ENCODE assay signal across 7 mouse cellular contexts in the genomic region with DNA sequence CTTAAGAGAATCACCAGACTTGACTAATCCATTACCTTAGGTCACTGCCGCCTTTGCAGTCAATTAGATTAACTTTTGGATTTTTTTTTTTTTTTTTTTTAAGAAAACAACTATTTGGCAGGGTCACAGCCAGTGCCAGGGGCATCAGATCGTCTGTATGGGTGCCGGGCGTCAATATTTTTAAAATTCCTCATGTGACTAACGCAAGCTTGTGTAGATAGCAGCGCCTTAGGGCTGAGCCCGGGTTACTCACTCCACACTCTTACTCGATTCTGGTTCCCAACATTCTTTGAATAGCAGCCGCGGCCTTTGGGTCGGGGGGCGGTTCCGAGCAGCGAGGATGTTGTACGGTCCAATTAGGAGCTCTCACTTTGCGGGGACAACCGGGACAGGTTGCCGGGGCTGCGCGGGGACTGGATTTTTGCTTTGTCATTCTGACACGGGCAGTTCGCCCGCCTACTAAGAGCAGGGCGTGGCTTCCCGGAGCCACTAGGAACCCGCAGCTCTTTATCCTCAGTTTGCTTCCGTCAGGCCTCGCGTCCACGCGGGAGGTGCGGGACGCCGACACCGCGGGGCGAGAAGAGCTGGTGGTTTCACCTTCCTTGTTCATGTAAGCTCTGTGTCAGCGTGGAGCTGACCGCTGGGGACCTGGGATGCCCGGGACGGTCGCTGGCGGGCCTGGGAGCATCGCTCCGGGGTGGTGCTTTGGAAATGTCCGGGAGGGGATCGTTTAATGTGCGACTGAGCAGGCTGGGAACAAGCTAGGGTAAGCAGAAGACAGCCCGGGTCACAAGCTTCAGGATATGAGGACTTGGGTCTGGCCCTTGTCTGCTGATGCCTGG. TPM values are rescaled to one million over a fixed set of nuclear protein-coding genes. Genes with fewer than 3 reads are reported as not detected.
DNase-seq lines count a peak whose midpoint lies in the region; ATAC-seq and TF ChIP-seq lines count a peak whose summit lies in the region.

No protein-coding gene starts in this region.

- no peaks in the 10 kb centered on the region for H3K27me3 ChIP-seq in embryonic facial prominence, embryonic 12.5 days
- H3K27me3 ChIP-seq in kidney, adult 2 months (replicated peaks; ENCODE audit: control insufficient read depth, insufficient read depth, low read length), result no peaks in the 10 kb centered on the region
- H3K27me3 ChIP-seq in limb, embryonic 12.5 days, result no peaks in the 10 kb centered on the region
- H3K27me3 ChIP-seq in midbrain, embryonic 15.5 days (replicated peaks), result no peaks in the 10 kb centered on the region
- no peaks in the 10 kb centered on the region for H3K27me3 ChIP-seq in spleen, adult 2 months (ENCODE audit: control insufficient read depth, insufficient read depth, low read length)

- peaks cover 28% of the 10 kb centered on the region for H3K4me1 ChIP-seq in embryonic facial prominence, embryonic 12.5 days
- H3K4me1 ChIP-seq in kidney, adult 2 months (ENCODE audit: control insufficient read depth, insufficient read depth, low read length), result peaks cover 16% of the 10 kb centered on the region; the same call in 1 of the 2 replicates
- H3K4me1 ChIP-seq in limb, embryonic 12.5 days (replicated peaks), result peaks cover 29% of the 10 kb centered on the region
- H3K4me1 ChIP-seq in midbrain, embryonic 15.5 days, result peaks cover 27% of the 10 kb centered on the region
- H3K4me1 ChIP-seq in spleen, adult 2 months (ENCODE audit: control insufficient read depth, insufficient read depth, insufficient read length), result peaks cover 4% of the 10 kb centered on the region; the same call in 1 of the 2 replicates

- 0 out of 2 replicates have a peak, but pooled peaks cover 6% of the 10 kb centered on the region for H3K36me3 ChIP-seq in embryonic facial prominence, embryonic 12.5 days
- no peaks in the 10 kb centered on the region for H3K36me3 ChIP-seq in kidney, adult 2 months (ENCODE audit: control insufficient read depth, insufficient read depth, low read length)
- H3K36me3 ChIP-seq in limb, embryonic 12.5 days, result peaks cover 13% of the 10 kb centered on the region
- no peaks in the 10 kb centered on the region for H3K36me3 ChIP-seq in midbrain, embryonic 15.5 days (replicated peaks)
- H3K36me3 ChIP-seq in spleen, adult 2 months (ENCODE audit: control insufficient read depth, insufficient read depth, low read length), result no peaks in the 10 kb centered on the region

- peak overlapping the region; percentile 76 for H3K4me2 ChIP-seq in embryonic facial prominence, embryonic 12.5 days (replicated peaks)
- peak overlapping the region; percentile 76 for H3K4me2 ChIP-seq in limb, embryonic 12.5 days
- H3K4me2 ChIP-seq in midbrain, embryonic 15.5 days, result peak overlapping the region; percentile 79

- WGBS in embryonic facial prominence, embryonic 12.5 days, result under 1% methylated on average over 49 of the region's 49 CpGs
- WGBS in kidney, adult 2 months, result under 1% methylated on average over 49 of the region's 49 CpGs
- WGBS in limb, embryonic 12.5 days, result under 1% methylated on average over 49 of the region's 49 CpGs
- under 1% methylated on average over 49 of the region's 49 CpGs for WGBS in midbrain, embryonic 15.5 days
- WGBS in spleen, adult 2 months, result 3% methylated on average over 49 of the region's 49 CpGs

- H3K4me3 ChIP-seq in embryonic facial prominence, embryonic 12.5 days, result peak overlapping the region; percentile 70
- H3K4me3 ChIP-seq in kidney, adult 2 months (ENCODE audit: insufficient read depth, low read depth, low read length), result peak overlapping the region; percentile 90
- H3K4me3 ChIP-seq in limb, embryonic 12.5 days (replicated peaks), result peak overlapping the region; percentile 73
- peak overlapping the region; percentile 93 for H3K4me3 ChIP-seq in midbrain, embryonic 15.5 days
- H3K4me3 ChIP-seq in spleen, adult 2 months (ENCODE audit: extremely low read depth, insufficient read depth, insufficient read length), result peak overlapping the region; percentile 68

- ATAC-seq in embryonic facial prominence, embryonic 12.5 days (ENCODE audit: insufficient number of reproducible peaks, insufficient read depth, low FRiP score, low TSS enrichment), result peak; percentile 70
- peak; percentile 69 for ATAC-seq in limb, embryonic 12.5 days (ENCODE audit: insufficient number of reproducible peaks, insufficient read depth, low FRiP score, low TSS enrichment, low read depth)
- peak; percentile 87 for ATAC-seq in midbrain, embryonic 15.5 days (replicated peaks)

- peak overlapping the region; percentile 87 for H3K27ac ChIP-seq in embryonic facial prominence, embryonic 12.5 days
- H3K27ac ChIP-seq in kidney, adult 2 months (ENCODE audit: insufficient read depth, low read depth, low read length), result peak overlapping the region; percentile 88
- peak overlapping the region; percentile 82 for H3K27ac ChIP-seq in limb, embryonic 12.5 days
- H3K27ac ChIP-seq in midbrain, embryonic 15.5 days, result peak overlapping the region; percentile 93
- peak overlapping the region; percentile 53 for H3K27ac ChIP-seq in spleen, adult 2 months (ENCODE audit: insufficient read depth, low read length)

- no peaks in the 10 kb centered on the region for H3K9me3 ChIP-seq in embryonic facial prominence, embryonic 12.5 days
- no peaks in the 10 kb centered on the region for H3K9me3 ChIP-seq in limb, embryonic 12.5 days
- no peaks in the 10 kb centered on the region for H3K9me3 ChIP-seq in midbrain, embryonic 15.5 days

- DNase-seq in adrenal gland, postnatal 25 days, result peak; percentile 93
- DNase-seq in heart, adult 18-20 months, result peak; percentile 94 to 97
- DNase-seq in kidney, adult 2 months, result peak; percentile 98
- DNase-seq in spleen, adult 2 months (ENCODE audit: low read depth in 1 of 2, low spot score in 2 of 2), result peak; percentile 53 to 61

- H3K9ac ChIP-seq in embryonic facial prominence, embryonic 12.5 days, result peak overlapping the region; percentile 64
- H3K9ac ChIP-seq in limb, embryonic 12.5 days (replicated peaks), result peak overlapping the region; percentile 71
- peak overlapping the region; percentile 91 for H3K9ac ChIP-seq in midbrain, embryonic 15.5 days

- no peak for TF ChIP-seq CTCF in kidney, adult 2 months (conservative IDR thresholded peaks at IDR 0.05; ENCODE audit: insufficient read depth, insufficient read length, low read depth, low read length)
- no peak for TF ChIP-seq CTCF in spleen, adult 2 months (IDR thresholded peaks at IDR 0.05; ENCODE audit: extremely low read depth, insufficient read depth, insufficient read length, insufficient replicate concordance)

- peak; percentile 94 for TF ChIP-seq POLR2A in kidney, adult 2 months (IDR thresholded peaks at IDR 0.05; ENCODE audit: low read depth, low read length)
- peak; percentile 17; the same call in 1 of the 2 replicates for TF ChIP-seq POLR2A in spleen, adult 2 months (IDR thresholded peaks at IDR 0.05; ENCODE audit: low read depth, low read length)

RNA-seq across cellular contexts. Expression of a gene that starts 7.5 kb away (rescaled TPM):
- total RNA-seq in adrenal gland, postnatal 25 days (2021), result 4.6 TPM in 2 replicates
- polyA plus RNA-seq in embryonic facial prominence, embryonic 12.5 days (2016; fragmentation: Nextera tagmentation; extraction: Ambion mirVana), result 0.34 and 0.56 TPM in 2 replicates
- under 1 TPM; 0.20 to 0.28 TPM for total RNA-seq in heart, adult 18-20 months (2021)
- polyA plus RNA-seq in kidney, adult 2 months (2012; rRNA removed), result 0.09 and 0.24 TPM in 2 replicates
- polyA plus RNA-seq in limb, embryonic 12.5 days (2016; fragmentation: Nextera tagmentation; extraction: Ambion mirVana), result 0.59 and 0.68 TPM in 2 replicates
- polyA plus RNA-seq in midbrain, embryonic 15.5 days (2015; fragmentation: Nextera tagmentation; extraction: Ambion mirVana), result 0.43 and 0.74 TPM in 2 replicates
- polyA plus RNA-seq in spleen, adult 2 months (2012; rRNA removed), result 0.34 TPM in 1 of 2 replicates, not detected in the other

RNA-seq across cellular contexts. Expression of a gene that starts 25.2 kb away (rescaled TPM):
- total RNA-seq in adrenal gland, postnatal 25 days (2021), result 118 and 136 TPM in 2 replicates
- 143 and 148 TPM in 2 replicates for polyA plus RNA-seq in embryonic facial prominence, embryonic 12.5 days (2016; fragmentation: Nextera tagmentation; extraction: Ambion mirVana)
- 10 to 100 TPM; 52.4 to 56.4 TPM for total RNA-seq in heart, adult 18-20 months (2021)
- 58.0 and 62.1 TPM in 2 replicates for polyA plus RNA-seq in kidney, adult 2 months (2012; rRNA removed)
- polyA plus RNA-seq in limb, embryonic 12.5 days (2016; fragmentation: Nextera tagmentation; extraction: Ambion mirVana), result 149 TPM in 2 replicates
- 113 and 120 TPM in 2 replicates for polyA plus RNA-seq in midbrain, embryonic 15.5 days (2015; fragmentation: Nextera tagmentation; extraction: Ambion mirVana)
- polyA plus RNA-seq in spleen, adult 2 months (2012; rRNA removed), result 14.8 and 18.7 TPM in 2 replicates

Comparison
In these comparisons a context has a peak if more than half of its experiments do, and no peak if none do; other contexts are left out.
1. Peak in every context shown above with its lines: DNase-seq, ATAC-seq, H3K4me3 ChIP-seq and H3K27ac ChIP-seq.